Mouse (Mus musculus) liver, embryonic 13.5 days (tissue): Measurements from ENCODE around the gene Muc13. TPM values are rescaled to one million over a fixed set of nuclear protein-coding genes. Genes with fewer than 3 reads are reported as not detected.

Experiments used
- ATAC-seq: fragments of 200-750 bp; cut with Nextera tagmentation; 2 replicates; pipeline ENCODE4 v1.8.0; 2017; ENCODE audit warnings: low read depth, mild to moderate bottlenecking, moderate number of reproducible peaks, moderate library complexity
- DNase-seq: peaks from one replicate; pipeline ENCODE4 v3.0.0; 2022
- H3K27ac ChIP-seq: fragments of 300-500 bp; sonication (generic); 2 replicates; pipeline ENCODE4 v1.5.1; 2015; ENCODE audit warnings: moderate library complexity, mild to moderate bottlenecking, inconsistent platforms
- H3K27me3 ChIP-seq: fragments of 300-500 bp; sonication (generic); 2 replicates; pipeline ENCODE4 v1.6.1; 2015; ENCODE audit warnings: mild to moderate bottlenecking, inconsistent platforms
- H3K36me3 ChIP-seq: fragments of 300-500 bp; sonication (generic); 2 replicates; pipeline ENCODE4 v1.6.1; 2015; ENCODE audit warnings: mild to moderate bottlenecking, inconsistent platforms
- H3K4me1 ChIP-seq: fragments of 300-500 bp; sonication (generic); replicated peaks from 2 replicates; pipeline ENCODE4 v1.6.1; 2015; ENCODE audit warnings: inconsistent platforms
- H3K4me2 ChIP-seq: fragments of 300-500 bp; sonication (generic); 2 replicates; pipeline ENCODE4 v1.6.1; 2015; ENCODE audit warnings: inconsistent platforms, mild to moderate bottlenecking, moderate library complexity
- H3K4me3 ChIP-seq: fragments of 300-500 bp; sonication (generic); replicated peaks from 2 replicates; pipeline ENCODE4 v1.5.1; 2015; ENCODE audit warnings: mild to moderate bottlenecking, inconsistent platforms
- H3K9ac ChIP-seq: fragments of 300-500 bp; sonication (generic); 2 replicates; pipeline ENCODE4 v1.6.1; 2015; ENCODE audit warnings: mild to moderate bottlenecking, inconsistent platforms
- H3K9me3 ChIP-seq: fragments of 300-500 bp; sonication (generic); replicated peaks from 2 replicates; pipeline ENCODE4 v1.6.1; 2016; ENCODE audit warnings: inconsistent platforms
- WGBS: fragments of 180-500 bp; shearing (Covaris S2); methylation state at CpG from one replicate; pipeline ENCODE4 v1.1.7; 2015; ENCODE audit not compliant: insufficient replicate concordance; 5-methylcytosine and 5-hydroxymethylcytosine counted together
- polyA plus RNA-seq: library from polyadenylated mRNA; unstranded; fragments of >200 nt; fragmentation: Nextera tagmentation; extraction: Ambion mirVana; gene quantifications from 2 replicates; pipeline ENCODE4 v1.2.1, GENCODE M21; 2015

Muc13 gene
- polyA plus RNA-seq, result 2.7 and 3.2 TPM in 2 replicates

- Histone ChIP-seq H3K9me3 (no peaks in the 10 kb centered on the region), H3K9ac (no peak within 1 kb of the TSS; the same call in 1 of the 2 replicates), H3K36me3 (no peaks in the 10 kb centered on the region), H3K27ac (peak within 1 kb of the TSS; percentile 48), H3K4me1 (peaks cover 26% of the 10 kb centered on the region), H3K4me2 (peak within 1 kb of the TSS; percentile 6; the same call in 1 of the 2 replicates), H3K4me3 (0 out of 2 replicates have a peak within 1 kb of the TSS, but pooled peaks have one; percentile 6), H3K27me3 (no peaks in the 10 kb centered on the region)
- 20% methylated on average over 10 of the region's 10 CpGs for WGBS
- DNase-seq, result no peak
- no peak for ATAC-seq
These were observed at the start of gene Muc13 for GRCm38 (mm10) chr16:33793846-33794791. TSS of gene Muc13 (plus strand) at chr16:33794037.

GRCm38 (mm10) chr16:33744622-33745419 is 49.0 kb upstream of the Muc13 start:
- no peak for ATAC-seq
- no peak for DNase-seq
- Histone ChIP-seq H3K36me3 (peaks cover 17% of the 10 kb centered on the region), H3K4me3 (no peak overlapping the region), H3K4me1 (peaks cover 8% of the 10 kb centered on the region), H3K9me3 (no peaks in the 10 kb centered on the region), H3K9ac (no peak overlapping the region), H3K27ac (no peak overlapping the region), H3K4me2 (no peak overlapping the region), H3K27me3 (no peaks in the 10 kb centered on the region)
- WGBS, result 39% methylated on average over 7 of the region's 7 CpGs

GRCm38 (mm10) chr16:33745457-33745856 is 48.4 kb upstream of the Muc13 start:
- Histone ChIP-seq H3K9me3 (no peaks in the 10 kb centered on the region), H3K4me3 (no peak overlapping the region), H3K4me2 (no peak overlapping the region), H3K4me1 (peaks cover 8% of the 10 kb centered on the region), H3K9ac (no peak overlapping the region), H3K27ac (no peak overlapping the region), H3K27me3 (no peaks in the 10 kb centered on the region), H3K36me3 (peaks cover 17% of the 10 kb centered on the region)
- ATAC-seq, result no peak
- no peak for DNase-seq
- WGBS, result 60% methylated on average over 7 of the region's 7 CpGs

GRCm38 (mm10) chr16:33746074-33746676 is 47.7 kb upstream of the Muc13 start:
- WGBS, result 78% methylated on average over 10 of the region's 10 CpGs
- DNase-seq (no peak), ATAC-seq (no peak)
- Histone ChIP-seq H3K36me3 (peaks cover 14% of the 10 kb centered on the region), H3K9ac (no peak overlapping the region), H3K4me3 (no peak overlapping the region), H3K4me1 (peaks cover 9% of the 10 kb centered on the region), H3K9me3 (no peaks in the 10 kb centered on the region), H3K4me2 (no peak overlapping the region), H3K27ac (no peak overlapping the region), H3K27me3 (no peaks in the 10 kb centered on the region)

GRCm38 (mm10) chr16:33747346-33747954 is 46.4 kb upstream of the Muc13 start:
- 44% methylated on average over 7 of the region's 7 CpGs for WGBS
- DNase-seq (no peak), ATAC-seq (no peak)
- Histone ChIP-seq H3K36me3 (peaks cover 10% of the 10 kb centered on the region), H3K4me3 (no peak overlapping the region), H3K4me1 (peaks cover 17% of the 10 kb centered on the region), H3K4me2 (no peak overlapping the region), H3K27ac (no peak overlapping the region), H3K9ac (no peak overlapping the region), H3K9me3 (no peaks in the 10 kb centered on the region), H3K27me3 (no peaks in the 10 kb centered on the region)

GRCm38 (mm10) chr16:33747994-33748393 is 45.8 kb upstream of the Muc13 start:
- Histone ChIP-seq H3K9ac (no peak overlapping the region), H3K36me3 (peaks cover 10% of the 10 kb centered on the region), H3K27me3 (no peaks in the 10 kb centered on the region), H3K4me3 (no peak overlapping the region), H3K4me2 (no peak overlapping the region), H3K4me1 (peaks cover 17% of the 10 kb centered on the region), H3K9me3 (no peaks in the 10 kb centered on the region), H3K27ac (no peak overlapping the region)
- DNase-seq (no peak), ATAC-seq (no peak)
- 71% methylated on average over 2 of the region's 2 CpGs for WGBS

GRCm38 (mm10) chr16:33751152-33751551 is 42.7 kb upstream of the Muc13 start:
- Histone ChIP-seq H3K36me3 (peaks cover 15% of the 10 kb centered on the region), H3K4me1 (peaks cover 24% of the 10 kb centered on the region), H3K4me2 (peak overlapping the region; percentile 65), H3K27me3 (no peaks in the 10 kb centered on the region), H3K9me3 (no peaks in the 10 kb centered on the region), H3K27ac (peak overlapping the region; percentile 63), H3K9ac (peak overlapping the region; percentile 54), H3K4me3 (peak overlapping the region; percentile 42)
- WGBS, result 15% methylated on average over 13 of the region's 13 CpGs
- DNase-seq (no peak), ATAC-seq (peak; percentile 47)

- Histone ChIP-seq H3K27ac (peak overlapping the region; percentile 63), H3K27me3 (no peaks in the 10 kb centered on the region), H3K9me3 (no peaks in the 10 kb centered on the region), H3K36me3 (peaks cover 15% of the 10 kb centered on the region), H3K4me3 (peak overlapping the region; percentile 42), H3K9ac (peak overlapping the region; percentile 54), H3K4me1 (peaks cover 28% of the 10 kb centered on the region), H3K4me2 (peak overlapping the region; percentile 65)
- ATAC-seq, result peak; percentile 76
- WGBS, result 14% methylated on average over 12 of the region's 12 CpGs
- DNase-seq, result peak; percentile 60
These were observed 42.2 kb upstream of the Muc13 start for GRCm38 (mm10) chr16:33751590-33751989.

- 65% methylated on average over 8 of the region's 8 CpGs for WGBS
- Histone ChIP-seq H3K36me3 (peaks cover 15% of the 10 kb centered on the region), H3K9me3 (no peaks in the 10 kb centered on the region), H3K4me1 (peaks cover 28% of the 10 kb centered on the region), H3K4me3 (no peak overlapping the region), H3K27me3 (no peaks in the 10 kb centered on the region), H3K4me2 (no peak overlapping the region), H3K9ac (no peak overlapping the region), H3K27ac (no peak overlapping the region)
- DNase-seq, result no peak
- ATAC-seq, result no peak
These were observed 40.8 kb upstream of the Muc13 start for GRCm38 (mm10) chr16:33752904-33753578.

- H3K9ac ChIP-seq, result peak overlapping the region; percentile 52
- H3K27me3 ChIP-seq, result no peaks in the 10 kb centered on the region
- H3K4me1 ChIP-seq, result peaks cover 35% of the 10 kb centered on the region
- H3K4me3 ChIP-seq, result peak overlapping the region; percentile 43
- peaks cover 15% of the 10 kb centered on the region for H3K36me3 ChIP-seq
- DNase-seq (no peak), ATAC-seq (no peak)
- 44% methylated on average over 8 of the region's 8 CpGs for WGBS
- peak overlapping the region; percentile 39; the same call in 1 of the 2 replicates for H3K27ac ChIP-seq
- no peaks in the 10 kb centered on the region for H3K9me3 ChIP-seq
- peak overlapping the region; percentile 65 for H3K4me2 ChIP-seq
These were observed 38.5 kb upstream of the Muc13 start for GRCm38 (mm10) chr16:33755293-33755692.
